Mouse (Mus musculus): ENCODE measurements around the gene Lhx3. TPM values are rescaled to one million over a fixed set of nuclear protein-coding genes. Genes with fewer than 3 reads are reported as not detected.

The Lhx3 gene
- polyA plus RNA-seq, 1 experiment from 2014 or later: not detected

Other genes starting within 250 kb of the Lhx3 start
- 4.0 to 19.1 TPM (median 6.9 TPM) in 3 replicates for gene Camsap1, start 225.0 kb downstream of the Lhx3 start, polyA plus RNA-seq (2018)
- gene Ubac1, start 186.5 kb downstream of the Lhx3 start, polyA plus RNA-seq (2018): 16.6 to 30.2 TPM (median 21.0 TPM) in 3 replicates
- gene Nacc2, start 85.1 kb downstream of the Lhx3 start, polyA plus RNA-seq (2018): 16.9 to 21.8 TPM (median 19.0 TPM) in 3 replicates
- gene Qsox2, start 29.2 kb upstream of the Lhx3 start, polyA plus RNA-seq (2018): 3.6 to 10.0 TPM (median 4.6 TPM) in 3 replicates
- not detected in 3 replicates for gene Ccdc187, start 86.3 kb upstream of the Lhx3 start, polyA plus RNA-seq (2018)
- gene Gpsm1, start 107.2 kb upstream of the Lhx3 start, polyA plus RNA-seq (2018): 2.2 to 4.5 TPM (median 2.4 TPM) in 3 replicates
- 8.0 to 12.6 TPM (median 11.1 TPM) in 3 replicates for gene Dnlz, start 143.8 kb upstream of the Lhx3 start, polyA plus RNA-seq (2018)
- gene Card9, start 152.6 kb upstream of the Lhx3 start, polyA plus RNA-seq (2018): 18.0 to 43.4 TPM (median 33.0 TPM) in 3 replicates
- gene Snapc4, start 172.4 kb upstream of the Lhx3 start, polyA plus RNA-seq (2018): 6.3 to 12.1 TPM (median 9.3 TPM) in 3 replicates
- gene Entr1, start 181.0 kb upstream of the Lhx3 start, polyA plus RNA-seq (2018): 47.5 to 55.2 TPM (median 47.7 TPM) in 3 replicates
- 35.0 to 66.1 TPM (median 49.1 TPM) in 3 replicates for gene Pmpca, start 181.1 kb upstream of the Lhx3 start, polyA plus RNA-seq (2018)
- 7.1 to 9.4 TPM (median 9.3 TPM) in 3 replicates for gene Inpp5e, start 200.9 kb upstream of the Lhx3 start, polyA plus RNA-seq (2018)
- gene Sec16a, start 236.9 kb upstream of the Lhx3 start, polyA plus RNA-seq (2018): 37.5 to 46.9 TPM (median 42.2 TPM) in 3 replicates